Mouse (Mus musculus) hindbrain, embryonic 15.5 days (tissue): ENCODE results near the gene Slc29a4. TPM values are rescaled to one million over a fixed set of nuclear protein-coding genes. Genes with fewer than 3 reads are reported as not detected.

Experiments
- ATAC-seq: fragments of 200-750 bp; cut with Nextera tagmentation; 2 replicates; pipeline ENCODE4 v1.8.0; 2017; ENCODE audit warnings: low read depth, moderate number of reproducible peaks, moderate TSS enrichment; ENCODE audit not compliant: low FRiP score
- H3K27ac ChIP-seq: fragments of 300-500 bp; sonication (generic); replicated peaks from 2 replicates; pipeline ENCODE4 v1.5.1; 2015; ENCODE audit warnings: mild to moderate bottlenecking, inconsistent platforms
- H3K27me3 ChIP-seq: fragments of 300-500 bp; sonication (generic); 2 replicates; pipeline ENCODE4 v1.6.1; 2015; ENCODE audit warnings: control low read depth, inconsistent platforms
- H3K36me3 ChIP-seq: fragments of 300-500 bp; sonication (generic); 2 replicates; pipeline ENCODE4 v1.6.1; 2015; ENCODE audit warnings: control low read depth, inconsistent platforms
- H3K4me1 ChIP-seq: fragments of 300-500 bp; sonication (generic); replicated peaks from 2 replicates; pipeline ENCODE4 v1.6.1; 2015; ENCODE audit warnings: control low read depth, inconsistent platforms
- H3K4me2 ChIP-seq: fragments of 300-500 bp; sonication (generic); 2 replicates; pipeline ENCODE4 v1.6.1; 2015; ENCODE audit warnings: moderate library complexity, mild to moderate bottlenecking, inconsistent platforms
- H3K4me3 ChIP-seq: fragments of 300-500 bp; sonication (generic); 2 replicates; pipeline ENCODE4 v1.5.1; 2015; ENCODE audit warnings: mild to moderate bottlenecking, inconsistent platforms
- H3K9ac ChIP-seq: fragments of 300-500 bp; sonication (generic); 2 replicates; pipeline ENCODE4 v1.6.1; 2015; ENCODE audit warnings: inconsistent platforms
- H3K9me3 ChIP-seq: fragments of 300-500 bp; sonication (generic); 2 replicates; pipeline ENCODE4 v1.6.1; 2016; ENCODE audit warnings: control low read depth, inconsistent platforms
- WGBS: fragments of 180-500 bp; shearing (Covaris S2); methylation state at CpG from one replicate; pipeline ENCODE4 v1.1.7; 2015; 5-methylcytosine and 5-hydroxymethylcytosine counted together
- polyA plus RNA-seq: library from polyadenylated mRNA; unstranded; fragments of >200 nt; fragmentation: Nextera tagmentation; extraction: Ambion mirVana; gene quantifications from 2 replicates; pipeline ENCODE4 v1.2.1, GENCODE M21; 2015

The Slc29a4 gene
- polyA plus RNA-seq, 1 experiment from 2014 or later = 99.5 TPM

DNA sequence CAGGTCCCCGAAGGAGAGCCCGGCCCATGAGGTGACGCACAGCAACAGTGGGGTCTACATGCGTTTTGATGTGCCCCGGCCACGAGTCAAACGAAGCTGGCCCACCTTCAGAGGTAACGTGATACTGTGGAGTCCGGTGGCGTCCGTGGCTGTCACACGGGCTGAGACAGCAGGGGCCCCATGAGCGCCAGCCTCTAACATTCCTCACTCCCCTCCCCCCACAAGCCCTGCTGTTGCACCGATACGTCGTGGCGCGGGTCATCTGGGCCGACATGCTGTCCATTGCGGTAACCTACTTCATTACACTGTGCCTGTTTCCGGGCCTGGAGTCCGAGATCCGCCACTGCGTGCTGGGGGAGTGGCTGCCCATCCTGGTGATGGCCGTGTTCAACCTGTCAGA is 26.2 kb downstream of the Slc29a4 start:
- peaks cover 17% of the 10 kb centered on the region for H3K36me3 ChIP-seq
- no peak overlapping the region for H3K4me2 ChIP-seq
- H3K27me3 ChIP-seq = no peaks in the 10 kb centered on the region
- no peak overlapping the region for H3K4me3 ChIP-seq
- 76% methylated on average over 25 of the region's 25 CpGs for WGBS
- 0 out of 2 replicates have a peak, but pooled peaks have one; percentile 21 for ATAC-seq
- H3K4me1 ChIP-seq = peaks cover 4% of the 10 kb centered on the region
- H3K9me3 ChIP-seq = no peaks in the 10 kb centered on the region
- H3K27ac ChIP-seq = no peak overlapping the region
- H3K9ac ChIP-seq = no peak overlapping the region

- Histone ChIP-seq H3K4me2 (no peak overlapping the region), H3K9ac (no peak overlapping the region), H3K4me3 (no peak overlapping the region), H3K27me3 (no peaks in the 10 kb centered on the region), H3K4me1 (peaks cover 8% of the 10 kb centered on the region), H3K27ac (no peak overlapping the region), H3K9me3 (no peaks in the 10 kb centered on the region), H3K36me3 (peaks cover 11% of the 10 kb centered on the region)
- no peak for ATAC-seq
- WGBS = 88% methylated on average over 13 of the region's 13 CpGs
Observed at GRCm38 (mm10) chr5:142719897-142720296, 27.6 kb downstream of the Slc29a4 start.

- H3K36me3 ChIP-seq = peaks cover 45% of the 10 kb centered on the region
- WGBS = 14% methylated on average over 7 of the region's 7 CpGs
- peak overlapping the region; percentile 63 for H3K27ac ChIP-seq
- no peak overlapping the region for H3K4me3 ChIP-seq
- no peaks in the 10 kb centered on the region for H3K27me3 ChIP-seq
- peak; percentile 63 for ATAC-seq
- no peaks in the 10 kb centered on the region for H3K9me3 ChIP-seq
- H3K4me2 ChIP-seq = 0 out of 2 replicates have a peak overlapping the region, but pooled peaks have one; percentile 13
- no peak overlapping the region for H3K9ac ChIP-seq
- peaks cover 8% of the 10 kb centered on the region for H3K4me1 ChIP-seq
Observed at GRCm38 (mm10) chr5:142723520-142724133, 31.3 kb downstream of the Slc29a4 start.

DNA sequence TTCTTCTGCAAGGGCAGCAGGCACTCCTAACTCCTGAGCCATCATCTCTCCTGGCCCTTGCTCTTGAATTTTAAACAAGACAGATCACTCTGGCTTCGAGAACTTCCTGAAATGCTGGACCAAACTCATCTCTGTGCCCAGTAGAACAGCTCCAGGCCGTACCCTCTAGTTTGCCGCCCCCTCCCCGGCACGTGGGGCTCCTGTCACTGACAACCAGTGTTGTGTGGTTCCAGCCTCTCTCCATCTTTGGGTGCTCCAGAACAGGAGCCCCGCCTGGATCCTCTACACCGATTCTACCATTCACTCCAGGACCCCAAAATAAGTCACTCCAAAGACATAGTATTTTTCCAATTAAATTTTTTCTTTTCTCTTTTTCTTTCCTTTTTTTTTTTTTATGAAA is 32.0 kb downstream of the Slc29a4 start:
- Histone ChIP-seq H3K27me3 (no peaks in the 10 kb centered on the region), H3K27ac (no peak overlapping the region), H3K4me1 (peaks cover 8% of the 10 kb centered on the region), H3K4me2 (no peak overlapping the region), H3K4me3 (no peak overlapping the region), H3K9ac (no peak overlapping the region), H3K36me3 (peaks cover 46% of the 10 kb centered on the region), H3K9me3 (no peaks in the 10 kb centered on the region)
- ATAC-seq = no peak
- WGBS = 90% methylated on average over 7 of the region's 7 CpGs

GRCm38 (mm10) chr5:142726748-142727147 is 34.4 kb downstream of the Slc29a4 start:
- no peak overlapping the region for H3K4me2 ChIP-seq
- H3K9me3 ChIP-seq = no peaks in the 10 kb centered on the region
- peaks cover 8% of the 10 kb centered on the region for H3K4me1 ChIP-seq
- H3K9ac ChIP-seq = no peak overlapping the region
- peaks cover 67% of the 10 kb centered on the region for H3K36me3 ChIP-seq
- H3K27me3 ChIP-seq = no peaks in the 10 kb centered on the region
- ATAC-seq = no peak
- no peak overlapping the region; the same call in 1 of the 2 replicates for H3K27ac ChIP-seq
- 75% methylated on average over 6 of the region's 6 CpGs for WGBS
- H3K4me3 ChIP-seq = no peak overlapping the region

GRCm38 (mm10) chr5:142728301-142728700 is 36.0 kb downstream of the Slc29a4 start:
- no peak overlapping the region for H3K4me3 ChIP-seq
- WGBS = 98% methylated on average over 16 of the region's 16 CpGs

GRCm38 (mm10) chr5:142730295-142730694 is 38.0 kb downstream of the Slc29a4 start:
- Histone ChIP-seq H3K36me3 (peaks cover 96% of the 10 kb centered on the region), H3K4me2 (no peak overlapping the region), H3K27me3 (no peaks in the 10 kb centered on the region), H3K4me1 (no peaks in the 10 kb centered on the region), H3K9me3 (no peaks in the 10 kb centered on the region), H3K27ac (no peak overlapping the region), H3K9ac (no peak overlapping the region), H3K4me3 (no peak overlapping the region)
- ATAC-seq = no peak
- 95% methylated on average over 12 of the region's 12 CpGs for WGBS

More at GRCm38 (mm10) chr5:142728301-142728700, 36.0 kb downstream of the Slc29a4 start:
- no peak overlapping the region for H3K4me2 ChIP-seq
- H3K9me3 ChIP-seq = no peaks in the 10 kb centered on the region
- no peak overlapping the region for H3K27ac ChIP-seq
- peaks cover 82% of the 10 kb centered on the region for H3K36me3 ChIP-seq
- ATAC-seq = no peak
- H3K4me1 ChIP-seq = peaks cover 6% of the 10 kb centered on the region
- no peaks in the 10 kb centered on the region for H3K27me3 ChIP-seq
- no peak overlapping the region for H3K9ac ChIP-seq

- no peak for ATAC-seq
Observed at GRCm38 (mm10) chr5:142731916-142732315, 39.6 kb downstream of the Slc29a4 start.

DNA sequence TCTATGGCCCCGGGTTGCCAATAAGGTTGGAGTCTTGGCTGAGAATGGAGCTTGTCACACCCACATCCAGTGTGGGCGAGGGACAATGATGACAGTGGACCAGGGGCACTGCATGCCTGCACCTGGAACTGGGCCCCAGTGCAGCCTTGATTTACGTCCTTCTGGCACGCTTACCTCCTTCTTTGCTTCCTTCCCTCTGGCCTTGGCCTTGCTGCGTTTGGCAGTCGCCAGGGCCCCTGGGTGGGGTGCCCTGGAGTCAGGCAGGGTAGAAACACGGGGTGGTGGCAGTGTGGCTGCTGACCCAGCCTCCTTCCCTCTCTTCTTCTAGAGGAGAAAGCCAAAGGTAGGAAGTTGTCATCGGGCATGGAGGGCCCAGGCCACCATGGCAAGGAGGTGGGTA is 47.6 kb downstream of the Slc29a4 start:
- ATAC-seq = no peak
- Histone ChIP-seq H3K4me1 (no peaks in the 10 kb centered on the region), H3K27me3 (no peaks in the 10 kb centered on the region), H3K9me3 (no peaks in the 10 kb centered on the region), H3K4me3 (no peak overlapping the region), H3K27ac (no peak overlapping the region), H3K36me3 (peaks cover 80% of the 10 kb centered on the region), H3K4me2 (no peak overlapping the region), H3K9ac (no peak overlapping the region)
- 88% methylated on average over 8 of the region's 8 CpGs for WGBS

More at GRCm38 (mm10) chr5:142731916-142732315, 39.6 kb downstream of the Slc29a4 start:
- 87% methylated on average over 11 of the region's 11 CpGs for WGBS
- H3K4me2 ChIP-seq = no peak overlapping the region
- H3K27ac ChIP-seq = no peak overlapping the region
- no peak overlapping the region for H3K9ac ChIP-seq
- no peak overlapping the region for H3K4me3 ChIP-seq
- peaks cover 94% of the 10 kb centered on the region for H3K36me3 ChIP-seq
- no peaks in the 10 kb centered on the region for H3K9me3 ChIP-seq
- no peaks in the 10 kb centered on the region for H3K4me1 ChIP-seq
- no peaks in the 10 kb centered on the region for H3K27me3 ChIP-seq

DNA sequence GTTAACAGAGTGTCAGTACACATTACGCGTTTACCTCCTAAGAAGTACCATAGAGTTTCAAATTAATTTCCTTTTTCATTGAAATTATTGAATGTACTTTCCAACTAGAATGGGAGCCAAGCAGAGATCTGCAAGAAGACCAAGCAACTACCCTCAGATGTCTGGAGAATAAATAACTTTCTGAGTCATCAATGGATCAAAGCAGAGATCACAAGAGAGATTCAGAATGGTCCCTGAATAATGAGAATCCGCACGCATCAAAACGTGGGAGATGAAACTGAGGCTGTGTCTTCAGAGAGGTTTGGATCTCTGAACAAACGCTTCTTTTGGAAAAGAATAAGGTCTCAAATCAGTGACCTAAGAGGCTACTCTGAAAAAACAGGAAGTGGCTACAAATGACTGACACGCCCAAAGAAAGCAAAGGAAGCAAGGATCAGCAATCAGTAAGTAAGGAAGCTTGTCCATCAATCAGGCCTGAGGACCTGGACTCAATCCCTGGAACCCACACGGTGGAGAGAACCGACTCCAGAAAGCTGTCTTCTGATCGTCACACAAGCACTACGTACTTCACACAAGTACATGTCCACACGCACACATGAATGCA is 54.8 kb downstream of the Slc29a4 start:
- Histone ChIP-seq H3K4me2 (no peak overlapping the region), H3K9ac (no peak overlapping the region), H3K4me1 (0 out of 2 replicates have a peak, but pooled peaks cover 2% of the 10 kb centered on the region), H3K9me3 (no peaks in the 10 kb centered on the region), H3K36me3 (peaks cover 72% of the 10 kb centered on the region), H3K27ac (no peak overlapping the region; the same call in 1 of the 2 replicates), H3K27me3 (no peaks in the 10 kb centered on the region), H3K4me3 (no peak overlapping the region)
- 68% methylated on average over 12 of the region's 12 CpGs for WGBS
- ATAC-seq = no peak

DNA sequence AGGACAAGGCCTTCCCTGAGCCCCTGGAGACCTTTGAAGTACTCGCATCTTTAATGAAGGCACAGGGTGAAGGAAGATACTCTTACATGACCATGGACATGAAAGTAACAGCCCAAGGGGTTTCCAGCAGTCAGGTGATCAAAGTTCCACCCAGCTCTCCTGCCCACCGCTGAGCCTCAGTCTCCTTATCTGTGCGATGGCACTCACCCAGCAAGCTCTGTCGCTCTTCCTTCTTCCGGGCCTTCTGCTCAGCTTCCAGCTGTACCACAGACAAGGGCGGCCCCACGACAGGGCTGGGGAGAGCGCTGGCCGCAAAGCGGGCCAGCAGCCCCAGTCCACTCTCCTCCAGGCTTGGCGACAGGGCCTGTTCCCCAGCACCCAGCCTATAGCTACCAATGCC is 57.9 kb downstream of the Slc29a4 start:
- peaks cover 49% of the 10 kb centered on the region for H3K36me3 ChIP-seq
- no peak overlapping the region for H3K27ac ChIP-seq
- no peaks in the 10 kb centered on the region for H3K9me3 ChIP-seq
- H3K4me1 ChIP-seq = peaks cover 4% of the 10 kb centered on the region; the same call in 1 of the 2 replicates
- 88% methylated on average over 11 of the region's 11 CpGs for WGBS
- no peak overlapping the region for H3K4me3 ChIP-seq
- ATAC-seq = no peak
- no peak overlapping the region for H3K9ac ChIP-seq
- H3K4me2 ChIP-seq = no peak overlapping the region
- no peaks in the 10 kb centered on the region for H3K27me3 ChIP-seq

DNA sequence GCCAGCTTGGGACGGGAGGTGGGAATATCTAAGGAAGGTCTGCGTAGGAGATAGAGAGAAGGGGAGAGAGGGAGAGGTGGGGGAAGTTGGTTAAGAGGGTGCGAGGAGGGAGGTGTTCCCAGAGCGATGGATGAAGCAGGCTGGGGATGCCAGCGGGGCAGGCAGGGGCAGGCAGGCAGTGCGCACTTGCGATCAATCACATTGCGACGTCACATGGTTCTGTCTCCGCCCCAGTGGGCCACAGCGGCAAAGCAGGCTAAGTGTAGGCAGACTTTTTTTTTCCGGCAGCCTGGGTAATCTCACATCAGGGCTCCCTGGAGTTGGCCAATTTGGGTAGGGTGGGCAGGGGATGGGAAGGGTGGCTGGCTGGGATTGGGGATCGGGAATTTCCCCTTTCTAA is 59.9 kb downstream of the Slc29a4 start:
- WGBS = 49% methylated on average over 11 of the region's 13 CpGs
- Histone ChIP-seq H3K27ac (no peak overlapping the region), H3K4me2 (no peak overlapping the region), H3K4me1 (peaks cover 10% of the 10 kb centered on the region; the same call in 1 of the 2 replicates), H3K27me3 (no peaks in the 10 kb centered on the region), H3K36me3 (peaks cover 54% of the 10 kb centered on the region), H3K9ac (no peak overlapping the region), H3K9me3 (no peaks in the 10 kb centered on the region), H3K4me3 (no peak overlapping the region)
- no peak for ATAC-seq
